Mouse (Mus musculus): ENCODE data around the gene Med29. TPM values are rescaled to one million over a fixed set of nuclear protein-coding genes. Genes with fewer than 3 reads are reported as not detected.

Med29 gene
- total RNA-seq (2014; fragmentation: Nextera tagmentation), result 19.2 and 25.5 TPM in 2 replicates
- total RNA-seq (2017), result 16.7 and 18.5 TPM in 2 replicates

GRCm38 (mm10) chr7:28392429-28393271, at the start of gene Med29, which contains the start of gene Paf1:
Med29 (minus strand) TSS chr7:28392708.
Paf1 (plus strand) TSS chr7:28392951.
- ATAC-seq (replicated peaks; ENCODE audit: poor library complexity, severe bottlenecking), result peak; percentile 96

GRCm38 (mm10) chr7:28441776-28442485, 49.4 kb upstream of the Med29 start:
- ATAC-seq (replicated peaks; ENCODE audit: poor library complexity, severe bottlenecking), result no peak

DNA sequence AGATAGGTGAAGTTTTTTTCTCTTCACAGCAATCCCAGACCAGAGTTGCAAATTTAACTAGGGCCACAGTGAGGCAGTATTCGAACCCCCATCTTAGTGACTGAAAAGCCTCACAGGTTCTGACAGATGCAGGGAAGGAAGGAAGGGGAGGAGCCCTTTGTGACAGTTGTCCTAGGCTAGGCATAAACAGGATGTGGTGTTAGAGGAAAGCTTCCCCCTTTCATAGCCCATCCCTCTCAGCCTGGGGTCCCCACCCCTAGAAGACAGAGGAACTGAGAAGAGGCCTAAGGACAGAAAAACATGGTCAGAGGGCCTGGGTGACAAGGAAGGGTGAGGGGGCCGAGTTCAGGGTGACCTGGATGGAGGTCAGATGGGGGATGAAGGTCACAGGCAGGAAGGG, 48.2 kb upstream of the Med29 start:
- peak; percentile 55 for ATAC-seq (replicated peaks; ENCODE audit: poor library complexity, severe bottlenecking)

DNA sequence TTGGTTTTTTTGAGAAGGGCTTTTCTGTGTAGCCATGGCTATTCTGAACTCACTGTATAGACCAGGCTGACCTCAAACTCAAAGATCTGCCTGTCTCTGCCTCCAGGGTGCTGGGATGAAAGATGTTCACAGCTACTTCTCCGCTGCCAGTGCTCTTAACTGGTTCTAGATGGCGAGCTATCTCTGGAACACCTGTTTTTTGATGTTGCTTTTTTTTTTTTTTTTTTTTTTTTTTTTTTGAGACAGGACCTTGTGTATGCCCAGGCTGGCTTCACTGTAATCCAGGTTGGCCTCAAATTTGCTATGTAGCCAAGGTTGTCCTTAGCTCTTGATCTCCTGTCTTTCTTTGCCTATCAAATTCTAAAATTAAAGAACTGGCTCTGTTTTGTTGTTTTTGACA, 46.3 kb upstream of the Med29 start:
- no peak for ATAC-seq (replicated peaks; ENCODE audit: poor library complexity, severe bottlenecking)

DNA sequence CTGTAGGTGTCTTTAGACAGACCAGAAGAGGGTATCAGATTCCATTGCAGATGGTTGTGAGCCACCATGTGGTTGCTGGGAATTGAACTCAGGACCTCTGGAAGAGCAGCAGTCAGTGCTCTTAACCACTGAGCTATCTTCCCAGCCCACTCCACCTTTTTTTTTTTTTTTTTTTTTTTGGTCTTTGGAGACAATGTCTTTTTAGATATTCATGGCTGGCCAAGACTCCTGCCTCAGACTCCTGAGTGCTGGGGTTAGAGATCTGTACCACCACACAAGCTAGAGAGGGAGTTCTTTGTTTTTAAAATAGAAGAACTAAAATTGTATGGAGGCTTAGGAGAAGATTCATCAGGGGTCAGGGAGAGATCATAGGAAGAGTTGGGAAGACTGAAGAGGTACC, 45.5 kb upstream of the Med29 start:
- no peak for ATAC-seq (replicated peaks; ENCODE audit: poor library complexity, severe bottlenecking)

- peak; percentile 57 for ATAC-seq (replicated peaks; ENCODE audit: poor library complexity, severe bottlenecking)
Measured at GRCm38 (mm10) chr7:28436932-28437570, 44.5 kb upstream of the Med29 start, which contains the start of gene Gmfg. Gmfg (plus strand) TSS chr7:28437447.

DNA sequence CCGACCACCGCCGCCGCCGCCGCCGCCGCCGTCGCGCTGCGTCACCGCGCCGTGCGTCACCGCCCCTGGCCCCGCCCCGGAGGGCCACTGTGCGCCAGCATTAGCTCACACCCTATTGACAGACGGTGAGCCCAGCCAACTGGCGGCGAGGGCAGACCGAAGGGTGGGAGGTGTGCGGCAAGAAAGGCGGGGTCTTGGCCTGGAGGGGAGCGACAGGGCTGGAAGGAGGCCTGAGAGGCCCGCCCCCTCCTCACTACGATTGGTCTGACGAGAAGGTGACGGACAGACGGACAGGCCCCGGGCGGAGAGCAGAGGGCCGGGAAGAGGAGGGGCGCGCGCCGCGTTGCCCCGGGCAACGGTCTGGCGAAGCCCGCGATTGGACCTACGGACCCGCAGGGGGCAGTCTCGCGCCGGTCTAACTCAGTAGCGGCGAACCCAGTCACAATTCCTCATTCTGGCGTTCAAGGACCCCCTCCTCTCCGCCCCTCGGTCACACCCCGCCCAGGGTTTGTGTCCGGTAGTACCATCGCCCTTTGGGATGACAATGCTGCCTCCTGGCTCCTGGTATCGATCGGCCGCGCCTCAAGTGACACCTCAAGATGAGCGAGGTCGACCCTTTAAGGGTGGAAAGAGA, 43.9 kb upstream of the Med29 start:
- peak; percentile 82 for ATAC-seq (replicated peaks; ENCODE audit: poor library complexity, severe bottlenecking)

DNA sequence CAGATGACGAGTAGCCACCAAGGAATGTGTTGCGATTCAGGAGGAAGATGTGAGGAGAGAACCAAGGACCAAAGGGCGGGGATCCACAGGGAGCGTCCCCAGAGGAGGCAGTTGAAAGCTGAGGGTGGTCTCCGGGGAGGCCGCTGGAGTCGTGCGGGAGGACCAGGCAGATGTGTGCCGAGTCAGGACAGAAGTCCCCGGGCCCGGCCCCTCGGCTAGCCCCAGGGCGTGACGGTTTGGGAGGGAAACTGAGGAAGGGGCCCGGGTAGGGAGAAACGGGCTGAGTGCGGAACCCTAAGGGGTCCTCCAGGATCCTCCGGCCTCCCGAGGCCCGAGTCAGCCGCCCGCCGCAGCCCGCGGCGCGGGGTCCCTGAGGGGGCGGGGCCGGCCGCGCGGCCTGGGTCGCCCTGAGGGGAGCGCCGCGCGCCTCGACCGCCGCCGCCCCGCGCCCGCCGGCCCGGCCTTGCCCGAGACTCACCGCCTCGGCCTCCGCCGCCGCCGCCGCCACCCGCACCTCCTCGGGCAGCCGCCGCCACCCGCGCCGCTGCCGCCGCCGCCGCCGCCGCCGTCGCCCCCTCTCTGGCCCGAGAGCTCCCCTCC, 43.3 kb upstream of the Med29 start:
- ATAC-seq (replicated peaks; ENCODE audit: poor library complexity, severe bottlenecking), result no peak

DNA sequence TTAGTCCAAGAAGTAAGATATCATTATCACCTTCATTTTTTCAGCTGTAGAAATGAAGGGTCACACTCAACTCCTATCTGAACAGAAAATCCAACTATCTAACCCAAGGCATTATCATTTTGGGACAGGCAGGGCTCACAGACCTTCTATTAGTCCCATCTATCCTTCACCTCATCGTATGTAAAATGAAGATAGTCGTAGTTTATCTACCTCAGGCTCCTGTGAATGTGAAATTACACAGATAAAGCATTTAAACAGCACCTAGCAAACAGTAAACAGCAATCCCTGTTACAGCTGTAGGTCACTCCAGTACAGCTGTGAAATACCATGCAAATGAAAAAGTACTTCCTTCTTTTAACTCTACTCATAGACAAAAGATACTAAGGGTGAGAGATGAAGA, 39.7 kb upstream of the Med29 start:
- ATAC-seq (replicated peaks; ENCODE audit: poor library complexity, severe bottlenecking), result no peak

- ATAC-seq (replicated peaks; ENCODE audit: poor library complexity, severe bottlenecking), result peak; percentile 78
Measured at GRCm38 (mm10) chr7:28430512-28430911, 38.0 kb upstream of the Med29 start.

- no peak for ATAC-seq (replicated peaks; ENCODE audit: poor library complexity, severe bottlenecking)
Measured at GRCm38 (mm10) chr7:28427738-28428137, 35.2 kb upstream of the Med29 start.

DNA sequence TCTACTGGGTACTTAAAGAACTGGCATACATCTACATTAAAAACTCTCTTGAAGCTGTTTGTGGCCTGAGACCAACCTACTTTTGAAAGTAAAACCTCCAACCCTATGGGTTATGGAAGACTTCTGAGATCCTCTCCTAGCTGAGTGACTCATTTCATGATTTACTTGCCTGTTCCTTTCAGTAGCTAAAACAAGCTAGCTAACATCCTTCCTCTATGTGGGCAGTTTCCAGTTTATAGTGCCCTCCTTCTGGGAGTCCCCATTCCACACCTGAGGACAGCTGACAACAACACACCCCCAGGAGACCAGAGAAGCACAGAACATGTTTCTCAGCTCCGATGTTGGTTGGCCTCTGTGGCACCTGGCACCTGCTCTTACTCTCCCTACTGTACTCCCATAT, 30.5 kb upstream of the Med29 start:
- ATAC-seq (replicated peaks; ENCODE audit: poor library complexity, severe bottlenecking), result no peak

DNA sequence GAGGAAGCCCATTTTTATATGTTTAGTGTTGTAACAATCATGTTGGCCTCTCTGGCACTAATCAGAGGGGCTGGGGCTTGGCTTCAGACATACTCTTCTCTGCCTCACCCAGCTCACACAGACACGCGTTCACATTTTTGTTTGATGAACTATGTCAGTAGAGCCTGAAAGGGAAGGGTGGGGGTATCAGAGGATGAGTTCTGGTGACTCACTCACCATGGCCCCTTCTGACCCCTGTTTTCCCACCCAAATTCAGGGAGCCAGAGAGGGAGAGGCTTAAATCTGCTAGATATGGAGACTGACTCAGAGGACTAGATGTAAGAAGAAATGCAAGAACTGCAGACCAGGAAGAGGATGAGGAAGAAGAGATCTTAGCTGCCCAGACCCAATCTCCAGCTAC, 26.9 kb upstream of the Med29 start:
- ATAC-seq (replicated peaks; ENCODE audit: poor library complexity, severe bottlenecking), result no peak

- no peak for ATAC-seq (replicated peaks; ENCODE audit: poor library complexity, severe bottlenecking)
Measured at GRCm38 (mm10) chr7:28418096-28418670, 25.7 kb upstream of the Med29 start.

DNA sequence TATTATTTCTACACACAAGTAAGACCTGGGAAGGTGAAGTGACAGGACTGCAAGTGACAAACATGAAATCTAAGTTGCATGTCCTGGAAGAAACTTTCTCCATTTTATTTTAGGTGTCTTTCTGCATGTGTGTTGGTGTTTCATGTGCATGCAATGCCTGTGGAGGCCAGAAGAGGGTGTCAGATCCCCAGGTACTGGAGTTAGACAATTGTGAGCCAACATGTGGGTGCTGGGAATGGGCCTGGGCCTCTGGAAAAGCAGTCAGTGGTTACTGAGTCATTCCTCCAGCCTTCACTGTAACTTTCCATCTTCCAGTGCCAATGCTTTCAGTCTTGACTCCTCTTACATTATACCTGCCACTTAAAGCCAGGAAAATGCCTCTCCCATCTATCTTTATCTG, 24.9 kb upstream of the Med29 start:
- ATAC-seq (replicated peaks; ENCODE audit: poor library complexity, severe bottlenecking), result no peak

DNA sequence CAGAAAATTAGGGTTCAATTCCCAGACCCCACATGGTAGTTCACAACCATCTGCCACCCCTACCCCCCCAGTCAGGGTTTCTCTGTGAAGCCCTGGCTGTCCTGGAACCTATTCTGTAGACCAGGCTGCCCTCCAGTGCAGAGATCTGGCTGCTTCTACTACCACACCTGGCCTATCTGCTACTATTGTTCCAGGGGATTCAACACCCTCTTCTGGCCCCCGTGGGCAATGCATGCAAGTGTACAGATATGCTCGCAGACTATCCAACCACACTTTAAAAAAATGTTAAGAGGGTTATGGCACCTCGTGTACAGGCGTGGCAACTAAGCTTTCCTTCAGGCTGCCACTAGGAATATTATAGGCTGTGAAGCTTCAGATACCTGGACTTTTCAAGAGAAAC, 20.3 kb upstream of the Med29 start:
- ATAC-seq (replicated peaks; ENCODE audit: poor library complexity, severe bottlenecking), result no peak

GRCm38 (mm10) chr7:28410841-28411475, 18.4 kb upstream of the Med29 start:
- ATAC-seq (replicated peaks; ENCODE audit: poor library complexity, severe bottlenecking), result no peak

DNA sequence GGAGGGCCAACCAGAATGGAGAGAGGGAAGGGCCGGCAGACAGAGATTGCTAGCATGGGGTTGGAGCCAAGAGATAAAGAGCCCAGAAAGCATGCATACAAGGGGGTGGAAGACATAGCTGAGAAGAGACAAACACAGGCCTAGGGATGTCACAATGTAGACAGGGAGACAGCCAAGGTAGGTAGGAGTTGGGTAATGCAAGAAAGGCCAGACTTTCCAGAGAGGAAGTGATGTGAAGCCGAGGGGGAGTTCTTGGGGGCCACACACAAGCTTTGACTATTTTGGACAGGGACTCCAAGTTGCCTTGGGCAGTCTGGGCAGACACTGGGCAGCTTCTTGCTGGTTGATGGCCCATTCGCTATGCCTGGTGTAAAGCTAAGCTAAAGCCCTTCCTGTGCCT, 9.4 kb upstream of the Med29 start:
- ATAC-seq (replicated peaks; ENCODE audit: poor library complexity, severe bottlenecking), result peak; percentile 61

DNA sequence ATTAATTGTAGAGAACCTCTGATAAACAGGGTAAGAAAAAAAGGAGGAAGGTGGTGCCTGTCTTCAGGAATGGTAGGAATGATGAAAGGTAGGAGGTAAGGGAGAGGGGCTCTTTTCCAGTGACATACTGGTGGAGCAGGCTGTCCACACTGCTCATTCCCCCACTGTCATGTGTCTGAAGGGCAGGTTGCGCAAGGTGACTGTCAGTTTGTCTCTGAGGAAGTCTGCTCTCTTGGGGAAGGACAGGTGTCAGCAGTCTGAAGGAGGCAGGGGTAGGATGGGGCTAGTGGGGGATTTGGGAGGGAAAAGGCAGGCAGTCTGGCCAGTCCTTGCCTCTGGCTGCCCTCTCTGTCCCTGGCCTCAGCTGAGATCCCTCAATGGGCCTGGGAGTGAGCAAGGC, 8.5 kb upstream of the Med29 start:
- ATAC-seq (replicated peaks; ENCODE audit: poor library complexity, severe bottlenecking), result peak; percentile 80

Measured in granulocyte monocyte progenitor cell, adult 5-6 weeks (primary cell).